7 mouse cellular contexts compared by ENCODE assay signal in genomic region chr11:69125852-69125918, GRCm38 (mm10). TPM values are rescaled to one million over a fixed set of nuclear protein-coding genes. Genes with fewer than 3 reads are reported as not detected.
DNase-seq lines count a peak whose midpoint lies in the region; ATAC-seq lines count a peak whose summit lies in the region.

Gene Aloxe3, plus strand, starts transcription at chr11:69125896.

- H3K4me3 ChIP-seq in lung, embryonic 16.5 days (ENCODE audit: low read length) = peak within 1 kb of the TSS; percentile 72
- peak within 1 kb of the TSS; percentile 84 for H3K4me3 ChIP-seq in forebrain, embryonic 10.5 days
- H3K4me3 ChIP-seq in limb, embryonic 10.5 days = peak within 1 kb of the TSS; percentile 88
- H3K4me3 ChIP-seq in neural tube, embryonic 15.5 days (replicated peaks) = peak within 1 kb of the TSS; percentile 59

- DNase-seq in lung, adult 18-20 months = no peak
- DNase-seq in forebrain, embryonic 10.5 days (ENCODE audit: extremely low spot score, low spot score) = no peak
- no peak for DNase-seq in limb, embryonic 10.5 days (ENCODE audit: low spot score)
- no peak for DNase-seq in ovary, postnatal 36 days (ENCODE audit: low spot score)
- no peak for DNase-seq in urinary bladder, postnatal 4 days (ENCODE audit: low spot score in 2 of 2)

- peak within 1 kb of the TSS; percentile 65 for H3K27ac ChIP-seq in lung, embryonic 16.5 days (ENCODE audit: low read length)
- H3K27ac ChIP-seq in forebrain, embryonic 10.5 days = peak within 1 kb of the TSS; percentile 64
- H3K27ac ChIP-seq in limb, embryonic 10.5 days = peak within 1 kb of the TSS; percentile 68; the same call in 1 of the 2 replicates
- H3K27ac ChIP-seq in neural tube, embryonic 15.5 days (replicated peaks) = peak within 1 kb of the TSS; percentile 85

- H3K36me3 ChIP-seq in lung, embryonic 16.5 days (ENCODE audit: control insufficient read depth, insufficient read depth, low read length) = no peaks in the 10 kb centered on the region
- H3K36me3 ChIP-seq in forebrain, embryonic 10.5 days (replicated peaks) = no peaks in the 10 kb centered on the region
- H3K36me3 ChIP-seq in limb, embryonic 10.5 days = no peaks in the 10 kb centered on the region
- no peaks in the 10 kb centered on the region for H3K36me3 ChIP-seq in neural tube, embryonic 15.5 days

- no peaks in the 10 kb centered on the region for H3K27me3 ChIP-seq in lung, embryonic 16.5 days (ENCODE audit: control insufficient read depth, insufficient read depth, low read depth, low read length)
- peaks cover 53% of the 10 kb centered on the region for H3K27me3 ChIP-seq in forebrain, embryonic 10.5 days (ENCODE audit: poor library complexity, severe bottlenecking)
- H3K27me3 ChIP-seq in limb, embryonic 10.5 days (ENCODE audit: low read depth, poor library complexity, severe bottlenecking) = peaks cover 39% of the 10 kb centered on the region
- peaks cover 8% of the 10 kb centered on the region for H3K27me3 ChIP-seq in neural tube, embryonic 15.5 days (replicated peaks)

- no peak for ATAC-seq in lung, embryonic 16.5 days (ENCODE audit: low read depth)
- ATAC-seq in neural tube, embryonic 15.5 days (ENCODE audit: low FRiP score) = no peak

- H3K9me3 ChIP-seq in lung, embryonic 16.5 days (ENCODE audit: control insufficient read depth, low read length) = no peaks in the 10 kb centered on the region
- H3K9me3 ChIP-seq in forebrain, embryonic 10.5 days = no peaks in the 10 kb centered on the region
- H3K9me3 ChIP-seq in limb, embryonic 10.5 days (replicated peaks) = no peaks in the 10 kb centered on the region
- no peaks in the 10 kb centered on the region for H3K9me3 ChIP-seq in neural tube, embryonic 15.5 days (replicated peaks)

- H3K9ac ChIP-seq in lung, embryonic 16.5 days (ENCODE audit: low read length) = peak within 1 kb of the TSS; percentile 67
- H3K9ac ChIP-seq in neural tube, embryonic 15.5 days (replicated peaks) = peak within 1 kb of the TSS; percentile 55

- H3K4me1 ChIP-seq in lung, embryonic 16.5 days (replicated peaks; ENCODE audit: control insufficient read depth, insufficient read depth, low read length) = peaks cover 13% of the 10 kb centered on the region
- peaks cover 41% of the 10 kb centered on the region for H3K4me1 ChIP-seq in forebrain, embryonic 10.5 days
- peaks cover 44% of the 10 kb centered on the region for H3K4me1 ChIP-seq in limb, embryonic 10.5 days
- peaks cover 33% of the 10 kb centered on the region for H3K4me1 ChIP-seq in neural tube, embryonic 15.5 days

- H3K4me2 ChIP-seq in lung, embryonic 16.5 days (ENCODE audit: low read depth, low read length) = peak within 1 kb of the TSS; percentile 71
- H3K4me2 ChIP-seq in neural tube, embryonic 15.5 days = peak within 1 kb of the TSS; percentile 85

- 1% methylated on average over 3 of the region's 3 CpGs for WGBS in lung, embryonic 16.5 days
- 1% methylated on average over 3 of the region's 3 CpGs for WGBS in forebrain, embryonic 10.5 days
- WGBS in limb, embryonic 10.5 days = 5% methylated on average over 3 of the region's 3 CpGs
- 3% methylated on average over 3 of the region's 3 CpGs for WGBS in neural tube, embryonic 15.5 days

RNA-seq across cellular contexts. Expression of gene Aloxe3, which starts in this region (rescaled TPM):
- 0.24 and 0.31 TPM in 2 replicates for polyA plus RNA-seq in lung, embryonic 16.5 days (2015; fragmentation: Nextera tagmentation; extraction: Ambion mirVana)
- polyA plus RNA-seq in forebrain, embryonic 10.5 days (2016; fragmentation: Nextera tagmentation; extraction: Ambion mirVana) = 0.26 and 0.28 TPM in 2 replicates
- 0.28 and 0.39 TPM in 2 replicates for polyA plus RNA-seq in limb, embryonic 10.5 days (2016; fragmentation: Nextera tagmentation; extraction: Ambion mirVana)
- 4.3 and 6.1 TPM in 2 replicates for polyA plus RNA-seq in neural tube, embryonic 15.5 days (2015; fragmentation: Nextera tagmentation; extraction: Ambion mirVana)
